Comparison of ENCODE assay signal across 19 mouse cellular contexts in genomic region chrX:163868659-163869278, GRCm38 (mm10). TPM values are rescaled to one million over a fixed set of nuclear protein-coding genes. Genes with fewer than 3 reads are reported as not detected.
DNase-seq lines count a peak whose midpoint lies in the region; ATAC-seq lines count a peak whose summit lies in the region.
"Had no signal": no experiment of that assay in that cellular context is flagged by ENCODE, and none has a peak within 500 bp of the region (broad histone marks: within the 10 kb centered on the region; RNA-seq: fewer than 3 reads in every experiment).

No protein-coding gene starts in this region.

- peak; percentile 7 for DNase-seq in CD4-positive helper T cell, adult 2 months (ENCODE audit: low read depth, low spot score)
- no peak for DNase-seq in thymus, postnatal 4 days
- DNase-seq in cerebellum, adult 9-11 months, result no peak
- DNase-seq in right cerebral cortex, postnatal 14 days, result no peak
- DNase-seq: adrenal gland, adult 8-10 months; cerebellum, adult 2 months; forebrain, postnatal 0 days; gastrocnemius, postnatal 36 days; kidney, adult 11 months; kidney, postnatal 4 days; lung, adult 18-20 months; lung, postnatal 10 days; right cerebral cortex, postnatal 4 days; thymus, adult 18-20 months had no signal

- peak; percentile 47 for ATAC-seq in CD4-positive, CD25-positive, alpha-beta regulatory T cell, adult 4 months
- 0 out of 2 replicates have a peak, but pooled peaks have one; percentile 42 for ATAC-seq in common myeloid progenitor, adult 5-6 weeks (replicated peaks; ENCODE audit: low read depth, poor library complexity, severe bottlenecking)
- peak; percentile 62; the same call in 1 of the 2 replicates for ATAC-seq in megakaryocyte progenitor cell, adult 5-6 weeks (replicated peaks; ENCODE audit: poor library complexity)
- ATAC-seq: forebrain, postnatal 0 days; liver, embryonic 12.5 days; midbrain, embryonic 13.5 days had no signal

RNA-seq across cellular contexts. Expression of gene Ap1s2, which starts 40.0 kb away (rescaled TPM):
- 10 to 100 TPM; 15.3 to 22.9 TPM for polyA plus RNA-seq in CD4-positive, CD25-positive, alpha-beta regulatory T cell, adult 4 months (2017; shearing (Covaris generic))
- total RNA-seq in common myeloid progenitor, adult 5-6 weeks (2017), result 9.3 and 16.7 TPM in 2 replicates
- total RNA-seq in megakaryocyte progenitor cell, adult 5-6 weeks (2015), result 59.0 and 74.5 TPM in 2 replicates
- total RNA-seq in megakaryocyte progenitor cell, adult 5-6 weeks (2017), result 35.7 and 37.4 TPM in 2 replicates
